13 mouse cellular contexts compared by ENCODE assay signal in the genomic region with DNA sequence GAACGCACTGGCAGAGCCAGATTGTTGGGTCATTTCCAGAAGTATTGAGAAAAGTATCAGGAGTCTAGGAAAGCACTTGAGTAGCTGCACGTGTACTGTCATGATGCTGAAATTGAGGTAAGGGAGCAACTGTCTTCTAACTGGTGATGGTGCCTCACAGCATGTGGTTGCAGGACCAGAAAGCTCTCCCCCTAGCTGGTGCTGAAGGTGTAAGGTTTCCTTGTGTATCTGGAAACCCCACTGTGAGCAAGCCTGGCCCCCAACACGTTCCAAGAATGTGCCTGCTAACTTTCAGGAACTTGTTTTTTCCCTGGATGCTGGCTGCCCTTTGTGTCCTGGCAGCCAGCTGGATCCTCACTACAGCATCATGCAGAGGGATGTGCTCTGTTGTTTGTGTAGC. TPM values are rescaled to one million over a fixed set of nuclear protein-coding genes. Genes with fewer than 3 reads are reported as not detected.
DNase-seq lines count a peak whose midpoint lies in the region; ATAC-seq and TF ChIP-seq lines count a peak whose summit lies in the region.
"Had no signal": no experiment of that assay in that cellular context is flagged by ENCODE, and none has a peak within 500 bp of the region (broad histone marks: within the 10 kb centered on the region; RNA-seq: fewer than 3 reads in every experiment).

No protein-coding gene starts in this region.

- H3K4me3 ChIP-seq in forebrain, embryonic 13.5 days, result no peak overlapping the region
- no peak overlapping the region for H3K4me3 ChIP-seq in forebrain, embryonic 12.5 days (replicated peaks)
- no peak overlapping the region for H3K4me3 ChIP-seq in forebrain, postnatal 0 days (ENCODE audit: low read depth, low read length)
- H3K4me3 ChIP-seq in kidney, embryonic 16.5 days (ENCODE audit: low read length), result no peak overlapping the region
- H3K4me3 ChIP-seq: erythroblast, embryonic 14.5 days had no signal

- no peak for TF ChIP-seq CTCF in forebrain, postnatal 0 days (IDR thresholded peaks at IDR 0.05; ENCODE audit: low read depth)

- H3K9ac ChIP-seq in forebrain, embryonic 13.5 days, result no peak overlapping the region
- H3K9ac ChIP-seq in forebrain, embryonic 12.5 days, result no peak overlapping the region
- H3K9ac ChIP-seq in forebrain, postnatal 0 days, result no peak overlapping the region
- no peak overlapping the region for H3K9ac ChIP-seq in kidney, embryonic 16.5 days (replicated peaks; ENCODE audit: low read length)
- H3K9ac ChIP-seq: lung, embryonic 14.5 days had no signal

- peaks cover 13% of the 10 kb centered on the region; the same call in 1 of the 2 replicates for H3K4me1 ChIP-seq in forebrain, embryonic 13.5 days
- H3K4me1 ChIP-seq in forebrain, embryonic 12.5 days, result peaks cover 2% of the 10 kb centered on the region; the same call in 1 of the 2 replicates
- no peaks in the 10 kb centered on the region; the same call in 1 of the 2 replicates for H3K4me1 ChIP-seq in forebrain, postnatal 0 days (ENCODE audit: insufficient read depth)
- peaks cover 5% of the 10 kb centered on the region; the same call in 1 of the 2 replicates for H3K4me1 ChIP-seq in kidney, embryonic 16.5 days (ENCODE audit: insufficient read depth, low read length)

- H3K27me3 ChIP-seq in forebrain, embryonic 13.5 days, result no peaks in the 10 kb centered on the region
- no peaks in the 10 kb centered on the region for H3K27me3 ChIP-seq in forebrain, embryonic 12.5 days
- H3K27me3 ChIP-seq in forebrain, postnatal 0 days (ENCODE audit: insufficient read depth, low read length), result no peaks in the 10 kb centered on the region
- H3K27me3 ChIP-seq in kidney, embryonic 16.5 days (ENCODE audit: insufficient read depth, low read length), result no peaks in the 10 kb centered on the region

- H3K27ac ChIP-seq in forebrain, embryonic 13.5 days, result peak overlapping the region; percentile 35; the same call in 1 of the 2 replicates
- H3K27ac ChIP-seq in forebrain, embryonic 12.5 days, result no peak overlapping the region
- H3K27ac ChIP-seq in forebrain, postnatal 0 days (ENCODE audit: low read depth, low read length), result no peak overlapping the region
- no peak overlapping the region for H3K27ac ChIP-seq in kidney, embryonic 16.5 days (ENCODE audit: low read length)

- no peak overlapping the region for H3K4me2 ChIP-seq in forebrain, embryonic 13.5 days
- no peak overlapping the region for H3K4me2 ChIP-seq in forebrain, embryonic 12.5 days
- H3K4me2 ChIP-seq in forebrain, postnatal 0 days (ENCODE audit: low read depth), result no peak overlapping the region
- no peak overlapping the region for H3K4me2 ChIP-seq in kidney, embryonic 16.5 days (replicated peaks; ENCODE audit: low read depth, low read length)
- H3K4me2 ChIP-seq: lung, embryonic 14.5 days had no signal

- peak; percentile 11 for DNase-seq in lung, postnatal 36 days
- DNase-seq in lung, postnatal 14 days, result no peak
- DNase-seq in ZHBTc4 (ENCODE audit: low read depth, low spot score), result peak; percentile 65
- peak; percentile 32 for DNase-seq in forebrain, postnatal 0 days
- no peak for DNase-seq in kidney, postnatal 36 days
- DNase-seq: lung, embryonic 14.5 days; right cerebral cortex, postnatal 14 days had no signal

- H3K9me3 ChIP-seq in forebrain, embryonic 13.5 days (replicated peaks), result no peaks in the 10 kb centered on the region
- no peaks in the 10 kb centered on the region for H3K9me3 ChIP-seq in forebrain, embryonic 12.5 days
- H3K9me3 ChIP-seq in forebrain, postnatal 0 days (ENCODE audit: low read length), result no peaks in the 10 kb centered on the region
- H3K9me3 ChIP-seq in kidney, embryonic 16.5 days (ENCODE audit: low read length), result no peaks in the 10 kb centered on the region

- 21% methylated on average over 3 of the region's 3 CpGs for WGBS in forebrain, embryonic 13.5 days
- WGBS in forebrain, embryonic 12.5 days, result 20% methylated on average over 3 of the region's 3 CpGs
- whole genome bisulfite sequencing in forebrain, postnatal 0 days, result 11% methylated on average over 3 of the region's 3 CpGs
- 26% methylated on average over 3 of the region's 3 CpGs for WGBS in kidney, embryonic 16.5 days

- no peak for ATAC-seq in forebrain, embryonic 13.5 days
- no peak for ATAC-seq in forebrain, embryonic 12.5 days (ENCODE audit: low FRiP score)
- peak; percentile 23; the same call in 1 of the 2 replicates for ATAC-seq in forebrain, postnatal 0 days
- no peak for ATAC-seq in kidney, embryonic 16.5 days (ENCODE audit: low FRiP score, low TSS enrichment)

- H3K36me3 ChIP-seq in forebrain, embryonic 13.5 days (ENCODE audit: poor library complexity, severe bottlenecking), result no peaks in the 10 kb centered on the region
- no peaks in the 10 kb centered on the region for H3K36me3 ChIP-seq in forebrain, embryonic 12.5 days (replicated peaks)
- no peaks in the 10 kb centered on the region for H3K36me3 ChIP-seq in forebrain, postnatal 0 days (ENCODE audit: insufficient read depth)
- H3K36me3 ChIP-seq in kidney, embryonic 16.5 days (ENCODE audit: insufficient read depth, low read length), result no peaks in the 10 kb centered on the region

RNA-seq across cellular contexts. Expression of gene Itprid1, which starts 44.2 kb away (rescaled TPM):
- polyA plus RNA-seq in forebrain, embryonic 13.5 days (2015; fragmentation: Nextera tagmentation; extraction: Ambion mirVana), result 0.50 and 0.92 TPM in 2 replicates
- 0.06 and 0.08 TPM in 2 replicates for polyA plus RNA-seq in forebrain, embryonic 12.5 days (2016; fragmentation: Nextera tagmentation; extraction: Ambion mirVana)
- 0.81 and 1.8 TPM in 2 replicates for total RNA-seq in forebrain, postnatal 0 days (2014; rRNA removed)
- polyA plus RNA-seq in forebrain, postnatal 0 days (2015; fragmentation: Nextera tagmentation; extraction: Ambion mirVana), result 0.36 and 0.79 TPM in 2 replicates
- 0.08 and 0.12 TPM in 2 replicates for polyA plus RNA-seq in kidney, embryonic 16.5 days (2015; fragmentation: Nextera tagmentation; extraction: Ambion mirVana)
- total RNA-seq: granulocyte monocyte progenitor cell, adult 5-6 weeks; heart, postnatal 25 days had no signal
- polyA plus RNA-seq: erythroblast, embryonic 14.5 days; lung, embryonic 14.5 days had no signal

Comparison
In these comparisons a context has a peak if more than half of its experiments do, and no peak if none do; other contexts are left out.
1. DNase-seq: peak in lung, postnatal 36 days (single experiment), ZHBTc4 (single experiment) and forebrain, postnatal 0 days (single experiment); none in lung, postnatal 14 days (single experiment) and kidney, postnatal 36 days (0 of 2).